Mouse (Mus musculus): ENCODE measurements around the gene Limch1.

Limch1 gene

DNA sequence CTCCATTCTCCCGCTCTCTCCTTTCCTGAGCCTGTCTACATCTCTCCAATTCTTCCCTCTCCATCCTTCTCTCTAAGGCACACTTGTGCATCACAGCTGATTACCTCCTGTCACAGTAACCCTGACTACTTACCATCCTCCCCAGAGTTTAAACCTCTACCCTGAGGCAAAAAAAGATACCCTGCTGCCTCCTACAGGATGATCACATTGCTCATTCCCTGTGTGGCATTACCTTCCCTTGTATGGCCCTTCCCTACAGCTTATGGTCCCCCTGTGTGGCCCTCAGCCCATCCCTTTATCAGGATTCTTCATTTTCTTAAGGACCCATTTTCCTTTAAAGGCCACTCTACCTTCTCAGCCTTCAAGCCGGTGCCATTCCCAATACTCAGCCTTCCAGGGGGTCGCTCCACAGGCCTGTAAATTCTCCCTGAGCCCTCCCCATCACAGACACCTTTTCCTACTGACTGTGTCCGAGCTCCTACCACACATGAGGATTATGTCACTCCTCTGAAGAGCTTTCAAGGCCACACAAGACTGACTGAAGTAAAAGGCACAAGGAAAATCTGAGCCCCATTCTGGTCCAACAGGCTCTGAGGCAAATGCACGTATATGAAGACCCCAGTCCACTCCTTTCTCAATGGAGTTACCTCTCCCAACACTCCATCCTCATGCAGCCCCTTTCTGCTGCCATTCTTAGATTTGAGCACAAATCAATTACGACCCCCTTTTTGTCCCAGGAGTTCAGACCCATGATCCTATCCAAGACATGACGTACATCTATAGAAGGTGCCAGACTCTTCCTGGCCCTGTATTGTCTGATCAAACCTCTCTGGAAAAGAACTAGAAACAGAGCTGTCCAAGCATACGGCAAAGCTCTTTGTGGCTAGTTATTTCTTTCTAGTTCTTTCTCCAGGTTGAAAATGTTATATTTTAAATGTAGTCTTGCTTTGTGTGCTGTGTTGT, 172.0 kb downstream of the Limch1 start:
- in situ Hi-C loops (cut with MboI, MseI), result loop anchor here (5.0 kb wide), 1 partner anchor 100 kb away; no protein-coding TSS in a partner anchor

DNA sequence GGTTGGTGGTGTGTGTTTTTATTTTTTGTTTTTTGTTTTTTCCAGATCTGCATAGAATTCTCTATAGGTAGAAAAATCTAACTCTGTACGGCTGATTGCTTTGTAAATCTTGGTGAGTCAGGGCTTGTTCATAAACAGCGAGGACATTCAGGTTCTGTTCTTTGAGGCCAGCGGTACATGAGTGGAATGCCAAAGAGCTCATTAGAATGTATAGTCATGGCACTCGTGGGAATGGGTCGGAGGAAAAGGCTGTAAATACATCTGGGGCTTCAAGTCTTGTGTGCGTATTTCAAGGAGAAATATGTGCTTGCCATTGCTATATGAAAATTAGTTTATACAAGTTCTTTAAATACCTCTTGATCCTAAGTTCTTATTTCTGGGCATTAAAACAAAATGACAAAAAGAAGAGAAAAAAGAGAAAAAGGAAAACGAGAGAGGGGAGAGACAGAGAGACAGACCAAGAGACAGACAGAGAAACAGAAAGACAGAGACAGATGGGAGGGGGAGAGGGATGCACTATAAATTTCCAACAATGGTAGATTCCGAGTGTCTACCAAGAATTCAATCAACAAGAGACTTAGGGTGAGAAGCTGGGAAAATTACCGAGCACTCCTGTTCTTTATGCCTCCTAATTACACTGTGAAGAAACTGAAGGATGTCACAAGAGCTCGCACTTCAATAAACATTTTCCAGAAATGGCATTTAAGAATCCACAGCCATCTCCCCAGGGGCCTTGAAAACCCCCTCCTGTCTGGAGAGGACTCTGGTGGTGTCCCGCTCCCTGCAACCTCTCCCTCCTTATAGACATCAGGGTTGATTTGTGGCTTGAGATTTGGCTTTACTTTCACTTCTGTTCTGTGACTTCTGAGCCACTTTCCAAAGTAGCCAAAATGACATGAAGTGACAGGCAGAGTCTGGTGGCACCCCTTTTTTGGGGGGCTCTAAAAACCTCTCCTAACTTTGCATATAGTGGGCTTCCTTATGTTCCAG, 173.0 kb downstream of the Limch1 start:
- in situ Hi-C loops (cut with MboI, MseI), result loop anchor here (5.0 kb wide), 1 partner anchor 99 kb away; no protein-coding TSS in a partner anchor

DNA sequence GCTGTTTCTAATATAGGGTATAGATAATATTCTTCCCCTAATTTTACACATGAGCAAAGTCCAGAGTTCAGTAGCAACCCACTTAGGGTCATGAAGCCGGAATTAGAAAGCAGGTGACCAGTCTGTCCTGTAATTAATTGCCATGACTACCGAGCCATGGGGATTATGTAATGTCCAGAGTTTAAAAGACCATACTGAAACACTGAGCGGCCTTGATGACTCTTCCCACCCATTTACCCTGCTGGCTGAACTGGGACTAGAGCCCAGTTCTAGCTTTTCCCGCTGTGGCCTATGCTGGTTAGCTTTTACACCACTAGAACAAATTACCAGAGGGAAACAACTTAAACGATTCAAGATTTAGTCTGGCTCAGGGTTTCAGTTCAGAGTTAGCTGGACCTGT, 177.0 kb downstream of the Limch1 start:
- in situ Hi-C loops (cut with MboI, MseI), result no loop called here

DNA sequence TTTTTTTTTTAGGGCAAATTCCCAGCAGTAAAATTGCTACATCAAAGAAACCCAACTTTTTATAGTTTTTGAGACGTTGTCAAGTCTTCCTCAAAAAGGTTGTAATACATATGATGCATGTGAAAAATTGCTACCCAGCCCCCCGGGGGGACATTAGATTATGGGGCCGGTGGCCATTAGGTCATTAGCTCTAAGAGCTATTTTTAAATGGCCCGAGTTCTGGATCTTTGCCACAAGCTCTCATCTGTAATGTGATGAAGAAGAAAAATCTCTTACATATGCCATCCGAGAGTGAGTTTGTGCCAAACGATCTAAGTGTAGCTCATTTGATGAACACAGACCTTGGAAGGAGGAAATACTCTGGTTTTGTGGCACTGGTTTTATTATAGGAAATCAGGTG, 183.7 kb downstream of the Limch1 start:
- in situ Hi-C loops (cut with MboI, MseI), result no loop called here

DNA sequence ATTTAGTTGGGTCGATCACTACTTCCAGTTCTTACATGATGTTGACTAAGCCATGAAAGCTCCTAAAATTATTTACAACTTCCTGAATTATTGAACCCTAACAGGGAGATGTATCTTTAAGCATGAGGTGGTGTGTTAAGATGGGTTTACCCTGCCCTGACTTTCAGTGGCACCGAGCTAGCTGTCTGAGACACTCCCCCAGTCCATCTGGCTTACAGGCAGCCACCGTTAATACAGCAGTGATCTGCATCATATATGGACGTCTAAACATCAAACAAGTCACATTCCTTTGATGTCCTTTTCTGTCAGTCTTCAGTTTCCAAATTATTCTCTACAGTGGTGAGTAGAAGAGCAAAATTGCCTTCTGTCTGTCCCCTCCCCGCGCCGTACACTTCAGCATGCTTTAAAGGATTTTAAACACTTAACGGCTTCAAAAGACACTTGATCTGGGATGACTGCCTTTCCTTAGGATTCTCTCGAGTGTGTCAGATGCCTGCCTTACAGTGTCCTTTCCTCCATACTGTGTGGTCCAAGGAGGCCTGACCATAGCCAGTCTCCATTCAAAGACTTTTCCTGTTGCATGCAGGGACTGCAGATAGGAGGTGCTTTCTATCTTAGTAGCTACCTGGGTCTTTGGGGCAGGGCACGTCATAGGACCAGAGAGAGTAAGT, 187.6 kb downstream of the Limch1 start:
- in situ Hi-C loops (cut with MboI, MseI), result no loop called here

DNA sequence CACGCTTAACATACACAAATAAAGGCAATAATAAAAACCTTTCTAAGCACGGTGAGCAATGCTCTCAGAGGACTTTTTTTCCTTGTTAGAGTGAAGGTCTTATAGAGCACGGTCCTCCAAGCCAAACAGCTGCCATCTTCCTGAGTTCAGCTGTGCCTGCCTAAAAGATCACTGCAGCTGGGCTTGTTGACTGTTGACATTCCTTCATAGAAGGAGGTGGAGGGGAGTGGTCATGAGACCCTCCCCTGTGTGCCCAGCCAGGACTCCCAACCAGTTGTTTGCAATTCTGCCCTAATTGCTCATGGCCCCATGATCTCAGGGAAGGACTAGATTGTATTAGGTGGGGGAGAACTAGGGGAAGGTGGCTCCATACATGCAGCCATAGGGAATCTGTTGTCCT, 189.0 kb downstream of the Limch1 start:
- in situ Hi-C loops (cut with MboI, MseI), result no loop called here

DNA sequence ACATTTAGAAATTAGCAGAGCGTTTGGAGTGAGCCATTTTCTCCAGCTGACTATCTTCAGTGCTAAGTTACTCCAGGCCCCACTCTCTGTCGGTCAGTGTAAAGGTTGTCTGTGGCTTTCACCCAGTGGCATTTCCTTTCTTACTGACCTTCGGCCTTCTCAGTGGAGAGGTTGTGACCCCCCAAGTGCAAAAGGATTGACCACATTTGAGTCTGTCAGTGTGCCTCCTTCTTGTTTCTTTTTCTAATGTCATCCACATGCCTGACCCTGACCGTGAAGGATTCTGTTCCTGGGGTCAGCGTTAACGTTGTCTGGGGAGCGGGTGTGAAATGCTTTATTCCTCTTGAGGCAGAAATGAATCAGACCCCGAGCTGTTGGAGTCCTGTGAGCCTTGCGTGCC, 191.7 kb downstream of the Limch1 start:
- in situ Hi-C loops (cut with MboI, MseI), result no loop called here

DNA sequence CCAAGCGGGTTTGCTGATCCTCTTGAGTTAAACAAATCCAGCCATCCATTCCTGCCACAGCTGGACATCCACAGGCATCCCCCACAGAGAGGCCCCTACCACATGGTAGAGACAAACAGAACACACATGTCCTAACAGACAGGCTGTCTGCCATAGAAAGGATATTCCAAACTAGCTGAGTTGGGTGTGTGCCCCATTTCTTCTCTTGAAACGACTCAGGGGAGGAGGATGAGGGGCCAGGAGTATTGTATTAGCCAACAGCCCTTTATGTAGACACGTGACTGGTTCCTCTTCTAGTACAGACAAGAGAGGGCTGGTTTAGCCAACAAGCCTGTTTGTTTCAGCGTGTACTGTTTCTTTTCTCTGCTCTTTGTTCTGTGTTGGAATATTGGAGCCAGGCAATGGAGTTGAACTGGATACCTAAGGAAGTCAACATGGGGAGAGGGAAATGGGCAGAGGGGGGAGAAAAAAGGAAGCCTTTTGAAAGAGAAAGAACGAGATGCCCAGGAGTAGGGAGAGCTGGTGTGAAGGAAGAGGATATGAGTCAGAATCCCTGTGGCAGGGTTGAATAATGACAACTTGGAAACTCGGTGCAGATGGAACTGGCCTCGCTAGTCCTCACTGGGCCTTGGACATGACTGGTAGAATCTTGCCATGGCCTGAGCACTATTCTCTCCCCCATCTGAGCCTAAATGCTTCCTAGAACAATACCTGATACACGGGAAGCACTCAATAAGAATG, 196.3 kb downstream of the Limch1 start:
- in situ Hi-C loops (cut with MboI, MseI), result no loop called here

DNA sequence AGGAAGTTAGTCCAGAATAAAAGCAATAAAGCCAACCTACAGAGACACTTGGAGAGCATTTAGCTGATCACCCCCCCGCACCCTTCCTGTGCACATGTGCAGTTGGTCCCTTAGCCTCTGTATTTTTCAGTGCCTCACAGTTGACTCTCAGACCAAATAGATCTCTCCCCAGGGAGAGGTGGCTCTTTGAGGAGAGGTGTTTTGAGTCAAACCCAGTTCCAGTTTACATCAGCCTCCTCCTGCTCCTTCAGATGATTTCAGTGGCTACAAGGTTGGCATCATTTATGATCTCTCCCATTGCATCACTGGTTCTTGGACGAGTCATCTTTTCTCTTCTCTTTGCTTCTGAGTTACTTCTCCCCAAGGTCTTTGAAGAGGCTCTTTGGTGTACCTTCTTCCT, 197.3 kb downstream of the Limch1 start:
- in situ Hi-C loops (cut with MboI, MseI), result no loop called here

DNA sequence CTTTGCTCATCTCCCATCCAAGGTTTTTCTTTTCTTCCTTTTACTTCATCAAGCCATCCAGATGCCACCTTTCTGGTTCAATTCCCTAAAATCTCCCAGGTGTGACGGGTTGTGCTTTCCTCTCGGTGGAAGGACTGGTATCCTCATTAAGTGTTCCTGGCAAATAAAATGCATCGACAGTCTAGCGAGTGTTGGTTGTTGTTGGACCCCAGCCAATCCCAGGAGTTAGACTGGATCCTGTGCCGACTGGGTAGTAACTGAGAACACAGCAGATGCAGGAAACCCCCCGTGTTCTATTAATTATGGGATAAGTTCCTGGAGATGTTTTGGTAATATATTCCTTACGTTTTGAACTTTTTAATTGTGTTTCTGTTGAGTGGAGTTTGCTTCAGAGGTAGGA, 197.9 kb downstream of the Limch1 start:
- in situ Hi-C loops (cut with MboI, MseI), result no loop called here

DNA sequence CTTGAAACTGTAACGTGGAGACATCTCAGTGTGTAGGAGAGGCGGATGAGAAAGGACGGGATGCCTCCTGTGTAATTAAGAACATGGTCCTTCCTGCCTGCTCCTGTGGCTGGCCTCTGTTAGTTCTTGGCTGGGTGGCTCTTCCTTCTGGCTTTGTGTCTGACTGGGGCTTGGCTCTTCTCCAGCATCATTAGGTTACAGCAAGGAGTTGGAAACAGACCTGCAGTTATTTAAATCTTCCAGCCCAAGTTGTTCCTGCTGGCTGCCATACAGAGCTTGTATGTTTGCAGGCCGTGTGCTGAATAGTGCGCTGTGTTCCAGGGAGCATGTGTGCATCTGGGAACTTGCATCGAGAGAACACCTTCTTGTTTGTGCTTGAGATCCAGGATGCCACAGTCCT, 202.3 kb downstream of the Limch1 start:
- in situ Hi-C loops (cut with MboI, MseI), result no loop called here

DNA sequence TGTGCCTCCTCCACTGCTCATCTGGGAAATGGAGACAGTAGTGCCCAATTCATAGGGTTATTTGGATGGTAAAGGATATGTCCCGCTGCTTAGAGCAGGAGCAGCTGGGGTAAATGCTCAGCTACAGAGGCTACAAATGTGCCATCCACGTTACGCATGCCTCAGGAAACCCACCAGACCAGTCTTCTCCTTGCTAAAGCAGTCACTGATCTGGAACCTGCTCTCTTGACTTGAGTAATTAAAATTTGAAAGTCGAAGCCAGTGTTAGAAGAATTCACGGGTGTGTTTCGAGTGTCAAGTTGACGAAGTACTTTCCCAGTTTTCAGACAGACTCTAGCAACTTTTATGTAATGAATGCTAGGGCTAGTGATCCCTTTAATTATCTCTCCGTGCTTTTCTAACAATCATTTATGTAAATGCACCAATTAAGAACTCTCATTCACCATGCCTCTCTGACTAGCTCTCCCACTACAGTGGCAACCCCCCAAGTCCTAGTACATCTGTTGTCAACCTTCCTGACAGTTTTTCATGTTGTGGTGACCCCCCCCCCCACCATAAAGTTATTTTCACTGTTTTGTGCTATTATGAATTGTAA, 203.6 kb downstream of the Limch1 start:
- in situ Hi-C loops (cut with MboI, MseI), result no loop called here

DNA sequence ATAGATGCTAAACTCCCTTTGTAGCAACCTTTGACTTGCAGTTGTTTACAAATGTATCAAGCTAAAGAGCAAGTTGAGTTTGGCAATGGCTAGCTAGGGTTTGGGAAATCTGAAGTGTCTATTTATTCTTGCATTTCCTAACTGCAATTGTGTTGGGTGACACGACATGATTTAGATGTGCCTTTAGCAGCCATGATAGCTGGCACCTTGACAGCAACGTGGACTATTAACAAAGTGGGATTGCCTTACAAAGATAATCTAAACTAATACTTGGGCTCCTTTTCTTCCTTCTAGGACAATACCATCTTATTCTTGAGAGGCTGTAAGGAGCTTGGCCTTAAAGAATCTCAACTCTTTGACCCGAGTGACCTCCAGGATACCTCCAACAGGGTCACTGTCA, 207.7 kb downstream of the Limch1 start:
- in situ Hi-C loops (cut with MboI, MseI), result no loop called here

DNA sequence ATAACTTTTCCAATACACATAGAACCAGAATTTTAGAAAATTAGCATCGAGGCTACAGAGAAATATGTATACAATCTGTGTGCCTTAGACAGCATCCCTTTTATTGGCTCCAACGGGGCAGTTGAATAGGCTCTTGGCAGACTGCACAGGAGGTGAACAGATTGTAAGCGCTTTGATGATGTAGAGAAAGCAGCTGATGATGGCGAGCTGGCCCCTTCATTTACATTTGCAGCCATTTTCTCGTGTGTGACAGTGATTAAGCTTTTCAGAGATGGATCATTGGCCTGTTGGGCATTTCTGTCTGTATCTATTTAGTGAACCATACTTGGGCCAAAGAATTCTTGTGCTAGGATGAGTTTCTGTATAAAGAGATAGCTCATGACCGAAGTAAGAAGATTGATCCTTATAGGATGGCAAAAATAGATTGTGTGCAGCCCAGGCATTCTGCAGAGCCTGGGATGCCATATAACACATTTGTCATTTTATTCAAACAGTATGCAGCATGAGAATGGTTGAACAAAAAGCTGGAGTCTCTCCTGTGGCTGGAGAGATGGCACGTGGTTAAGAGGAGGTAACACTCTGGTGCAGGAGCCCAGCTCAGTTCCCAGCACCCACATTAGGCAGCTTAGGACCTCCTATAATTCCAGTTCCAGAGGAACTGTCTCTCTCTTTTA, 208.5 kb downstream of the Limch1 start:
- in situ Hi-C loops (cut with MboI, MseI), result no loop called here

DNA sequence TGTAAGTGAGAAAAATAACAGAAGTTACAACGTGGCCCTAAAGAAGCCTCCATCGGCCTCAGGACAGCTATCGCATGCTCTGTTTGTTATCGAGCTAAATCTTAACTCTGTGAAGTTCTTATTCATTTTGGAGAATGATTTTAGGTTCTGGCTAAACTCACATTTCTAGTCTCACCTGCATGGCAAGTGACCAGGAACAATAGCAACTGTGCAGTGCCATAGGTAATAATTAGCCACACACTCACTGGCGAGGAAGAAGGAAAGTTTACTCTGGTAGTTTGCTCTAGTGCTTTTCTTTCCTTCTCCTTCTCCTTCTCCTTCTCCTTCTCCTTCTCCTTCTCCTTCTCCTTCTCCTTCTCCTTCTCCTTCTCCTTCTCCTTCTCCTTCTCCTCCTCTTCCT, 209.6 kb downstream of the Limch1 start:
- in situ Hi-C loops (cut with MboI, MseI), result no loop called here

DNA sequence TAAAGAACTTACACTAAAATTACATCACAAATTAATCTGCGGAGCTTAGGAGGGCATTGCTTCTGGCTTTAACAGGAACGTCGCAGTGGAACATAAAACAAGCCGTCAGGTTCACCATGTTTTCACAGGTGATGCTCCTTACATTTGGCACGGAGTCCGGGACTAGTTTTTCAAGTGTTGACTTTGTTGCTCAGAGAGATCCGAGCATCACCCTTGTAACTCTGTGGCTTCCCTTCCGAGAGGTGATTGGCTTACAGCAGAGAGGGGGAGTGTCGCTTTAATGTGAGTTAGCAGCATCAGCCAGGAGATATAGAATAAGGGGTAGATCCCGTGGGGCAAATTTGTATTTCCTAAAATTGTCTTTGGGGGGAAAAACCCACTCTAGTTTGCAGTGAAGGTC, 212.0 kb downstream of the Limch1 start:
- in situ Hi-C loops (cut with MboI, MseI), result no loop called here

DNA sequence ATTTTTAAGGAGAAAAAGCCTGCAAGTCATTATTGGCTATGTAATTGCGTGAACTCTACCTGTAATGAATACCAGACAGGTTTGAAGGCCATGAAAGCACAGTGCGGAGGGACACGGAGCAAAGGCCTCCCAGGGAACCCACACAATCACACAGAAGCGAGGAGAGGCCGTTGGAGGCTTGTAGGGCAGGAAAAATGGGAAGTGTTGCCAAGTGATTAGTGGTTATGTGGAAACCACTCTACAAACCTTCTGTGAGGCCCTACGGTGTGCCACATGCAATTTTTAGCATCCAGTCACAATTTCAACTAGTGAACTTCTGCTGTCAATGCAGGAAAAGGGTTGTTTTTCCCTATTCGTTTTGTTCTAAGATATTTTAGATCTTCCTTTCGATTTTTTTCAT, 212.5 kb downstream of the Limch1 start:
- in situ Hi-C loops (cut with MboI, MseI), result no loop called here

DNA sequence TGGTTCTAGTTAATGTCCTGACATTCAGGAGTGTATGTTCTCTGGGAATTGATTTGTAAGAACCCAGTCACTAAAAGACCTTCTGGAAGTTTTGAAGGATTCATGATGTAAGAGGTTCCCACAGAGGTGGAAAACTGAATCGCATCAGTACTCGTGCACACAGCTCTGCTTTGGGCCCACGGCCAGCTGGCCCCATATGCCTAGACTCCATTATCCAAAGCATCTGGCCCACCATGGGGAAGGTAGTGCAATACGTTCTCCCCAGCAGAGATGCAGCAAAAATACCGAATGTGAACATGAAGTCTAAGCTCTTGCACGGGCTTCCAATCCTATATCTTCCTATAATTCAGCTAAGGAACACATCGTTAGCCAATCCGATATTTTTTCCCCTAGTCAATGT, 214.3 kb downstream of the Limch1 start:
- in situ Hi-C loops (cut with MboI, MseI), result no loop called here

DNA sequence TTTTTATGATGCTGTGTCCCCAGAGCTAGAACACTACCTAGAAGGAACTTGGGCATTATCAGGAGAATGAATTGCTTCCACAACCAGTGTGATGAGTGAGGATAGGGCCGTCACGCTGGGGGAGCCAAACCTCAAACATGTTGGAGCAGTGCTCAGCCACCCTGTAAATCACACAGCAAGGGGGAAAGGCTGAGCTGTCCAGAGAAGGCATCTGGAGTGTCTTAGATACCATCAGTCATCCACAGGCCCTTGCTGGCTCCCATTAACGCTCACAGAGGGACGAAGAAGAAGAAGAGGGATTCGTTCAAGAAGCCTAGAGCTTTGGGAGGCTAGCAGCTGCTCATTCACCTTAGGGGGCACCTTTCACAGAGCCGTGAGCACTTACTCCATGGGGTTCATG, 219.8 kb downstream of the Limch1 start:
- in situ Hi-C loops (cut with MboI, MseI), result no loop called here

DNA sequence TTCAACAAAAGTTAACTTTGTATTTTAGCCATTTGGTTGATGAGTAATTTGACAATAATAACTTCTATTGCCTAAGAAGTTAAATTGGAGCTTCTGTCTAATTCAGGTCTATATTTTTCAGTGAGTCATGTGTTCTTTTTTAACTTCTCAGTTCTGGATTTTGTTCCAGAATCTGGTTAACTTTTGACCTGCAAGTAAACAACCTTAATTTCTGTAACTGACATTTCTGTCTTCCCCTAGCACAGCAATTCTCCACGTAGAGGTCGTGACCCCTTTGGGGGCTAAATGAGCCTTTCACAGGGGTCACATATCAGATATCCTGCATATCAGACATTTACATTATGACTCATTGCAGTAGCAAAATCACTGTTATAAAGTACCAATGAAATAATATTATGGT, 221.5 kb downstream of the Limch1 start:
- in situ Hi-C loops (cut with MboI, MseI), result no loop called here

All from regulatory T cell (primary cell).